Mouse (Mus musculus): ENCODE data around the gene Lrrfip2.

DNA sequence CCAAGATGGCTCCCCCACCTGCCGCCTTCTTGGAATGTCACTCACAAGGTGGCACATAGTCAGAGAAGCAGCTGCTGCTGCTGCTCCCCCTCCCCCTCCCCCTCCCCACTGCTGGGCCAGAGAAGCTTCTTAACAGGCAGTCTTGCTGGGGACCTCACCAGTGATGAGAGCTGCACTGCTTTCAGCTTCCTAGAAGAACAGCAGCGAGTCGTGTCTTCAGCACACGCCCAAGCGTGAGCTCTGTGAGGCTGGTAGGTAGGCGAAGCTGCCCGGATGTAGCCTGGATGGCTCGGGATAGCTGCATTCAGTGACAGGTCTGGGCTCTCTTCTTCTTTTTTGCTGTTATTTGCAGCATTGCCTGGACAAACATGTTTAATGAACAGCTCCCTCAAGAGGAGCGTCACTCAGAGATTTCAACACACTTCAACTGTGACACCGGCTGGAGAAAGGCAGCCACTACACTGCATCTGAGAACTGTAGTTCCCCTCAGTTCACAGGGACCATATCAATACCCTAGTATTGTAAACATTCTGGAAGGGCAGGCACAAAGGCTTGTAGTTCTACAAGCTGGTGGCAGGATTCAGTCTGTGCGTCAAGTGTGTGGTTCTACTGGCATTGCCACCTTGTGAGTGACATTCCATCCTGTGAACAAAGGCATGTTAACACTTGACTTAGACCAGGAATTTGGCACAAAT is 38.5 kb downstream of the Lrrfip2 start:
- no peak for TF ChIP-seq CTCF (IDR thresholded peaks at IDR 0.05; ENCODE audit: extremely low read depth, insufficient read length, insufficient replicate concordance, low read depth, low read length)
- no peak for TF ChIP-seq POLR2A (IDR thresholded peaks at IDR 0.05; ENCODE audit: low read depth, low read length)
